Mouse (Mus musculus): ENCODE data around the gene Olfr390. TPM values are rescaled to one million over a fixed set of nuclear protein-coding genes. Genes with fewer than 3 reads are reported as not detected.

Olfr390 gene
- not detected in 2 replicates for polyA plus RNA-seq (2012; rRNA removed; ENCODE audit: low replicate concordance)

GRCm38 (mm10) chr11:73782664-73783063 is at the start of gene Olfr390:
Gene Olfr390 (plus strand): TSS chr11:73782964.

DNA sequence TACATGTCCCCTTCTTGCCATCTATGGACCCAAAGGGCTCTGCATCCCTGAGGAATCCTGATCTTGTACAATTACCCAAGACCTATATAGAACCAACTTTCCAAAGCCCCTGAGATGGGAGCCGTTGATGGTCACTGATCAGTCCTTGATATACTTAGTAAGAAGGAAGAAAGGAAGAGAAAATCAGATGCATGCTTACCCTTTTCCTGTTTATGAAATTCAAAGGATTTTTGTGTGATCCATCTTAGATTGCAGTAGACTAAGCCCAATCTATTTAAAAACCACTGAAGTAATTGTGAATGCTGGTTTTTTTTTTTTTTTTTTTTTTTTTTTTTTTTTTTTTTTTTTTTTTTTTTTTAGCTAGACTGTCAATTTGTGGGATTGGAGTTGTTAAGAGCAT is 2.2 kb upstream of the Olfr390 start, which contains the start of gene Olfr389:
Gene Olfr389 (minus strand): TSS at position 101 of the 400 bp plus-strand sequence.

GRCm38 (mm10) chr11:73802952-73803351 is 20.2 kb downstream of the Olfr390 start, which contains the start of gene Olfr391-ps:
Gene Olfr391-ps (minus strand): TSS chr11:73803052.

DNA sequence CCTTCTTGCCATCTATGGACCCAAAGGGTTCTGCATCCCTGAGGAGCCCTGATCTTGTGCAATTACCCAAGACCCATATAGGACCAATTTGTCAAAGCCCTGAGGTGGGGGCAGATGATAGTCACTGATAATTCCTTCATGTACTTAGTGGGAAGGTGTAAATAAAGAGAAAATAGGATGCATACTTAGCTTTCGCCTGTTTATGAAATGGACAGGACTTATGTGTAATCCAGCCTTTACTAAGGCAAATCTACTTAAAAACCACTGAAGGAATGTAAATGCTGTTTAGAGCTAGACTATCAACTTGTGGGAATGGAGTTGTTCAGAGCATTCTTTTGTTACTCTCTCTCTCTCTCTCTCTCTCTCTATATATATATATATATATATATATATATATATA is 34.2 kb downstream of the Olfr390 start, which contains the start of gene Olfr392:
Gene Olfr392 (minus strand): TSS at position 101 of the 400 bp plus-strand sequence.

Other genes with a start within 250 kb of the Olfr390 start
- gene Olfr385, start 190.0 kb upstream of the Olfr390 start, polyA plus RNA-seq (2012; rRNA removed; ENCODE audit: low replicate concordance) = not detected in 2 replicates
- gene Olfr384, start 184.4 kb upstream of the Olfr390 start, polyA plus RNA-seq (2012; rRNA removed; ENCODE audit: low replicate concordance) = not detected in 2 replicates
- gene Zfp735, start 94.2 kb upstream of the Olfr390 start, polyA plus RNA-seq (2012; rRNA removed; ENCODE audit: low replicate concordance) = not detected in 2 replicates
- not detected in 2 replicates for gene Olfr389, start 2.3 kb upstream of the Olfr390 start, polyA plus RNA-seq (2012; rRNA removed; ENCODE audit: low replicate concordance)
- gene Olfr391-ps, start 20.1 kb downstream of the Olfr390 start, polyA plus RNA-seq (2012; rRNA removed; ENCODE audit: low replicate concordance) = not detected in 2 replicates
- not detected in 2 replicates for gene Olfr392, start 34.1 kb downstream of the Olfr390 start, polyA plus RNA-seq (2012; rRNA removed; ENCODE audit: low replicate concordance)
- gene Olfr393, start 68.5 kb downstream of the Olfr390 start, polyA plus RNA-seq (2012; rRNA removed; ENCODE audit: low replicate concordance) = not detected in 2 replicates
- gene Olfr394, start 107.8 kb downstream of the Olfr390 start, polyA plus RNA-seq (2012; rRNA removed; ENCODE audit: low replicate concordance) = not detected in 2 replicates
- not detected in 2 replicates for gene Olfr395, start 126.3 kb downstream of the Olfr390 start, polyA plus RNA-seq (2012; rRNA removed; ENCODE audit: low replicate concordance)
- not detected in 2 replicates for gene Olfr23, start 153.7 kb downstream of the Olfr390 start, polyA plus RNA-seq (2012; rRNA removed; ENCODE audit: low replicate concordance)
- gene Olfr397, start 177.9 kb downstream of the Olfr390 start, polyA plus RNA-seq (2012; rRNA removed; ENCODE audit: low replicate concordance) = not detected in 2 replicates
- not detected in 2 replicates for gene Olfr398, start 207.4 kb downstream of the Olfr390 start, polyA plus RNA-seq (2012; rRNA removed; ENCODE audit: low replicate concordance)

Data from subcutaneous adipose tissue, adult 2 months (tissue).